Mouse (Mus musculus) stomach, postnatal 0 days (tissue): ENCODE data around the gene B020031M17Rik. TPM values are rescaled to one million over a fixed set of nuclear protein-coding genes. Genes with fewer than 3 reads are reported as not detected.
"Not testable (repeated sequence)": the region's sequence is repeated elsewhere in the genome, so short reads cannot be mapped to it uniquely, and the experiment has no call there.

ENCODE experiments used
- ATAC-seq: fragments of 200-750 bp; cut with Nextera tagmentation; 2 replicates; pipeline ENCODE4 v1.8.0; 2017; ENCODE audit not compliant: low FRiP score, low TSS enrichment
- DNase-seq: peaks from one replicate; pipeline ENCODE4 v3.0.0-alpha.2; 2016; ENCODE audit warnings: low spot score
- H3K27ac ChIP-seq: fragments of 300-500 bp; sonication (generic); replicated peaks from 2 replicates; pipeline ENCODE4 v1.5.1; 2014; ENCODE audit warnings: mild to moderate bottlenecking, control low read depth
- H3K27me3 ChIP-seq: fragments of 300-500 bp; sonication (generic); 2 replicates; pipeline ENCODE4 v1.6.1; 2014; ENCODE audit warnings: low read length; ENCODE audit not compliant: control insufficient read depth, insufficient read depth
- H3K36me3 ChIP-seq: fragments of 300-500 bp; sonication (generic); 2 replicates; pipeline ENCODE4 v1.6.1; 2014; ENCODE audit warnings: low read length, mixed read lengths; ENCODE audit not compliant: control insufficient read depth, insufficient read depth
- H3K4me1 ChIP-seq: fragments of 300-500 bp; sonication (generic); replicated peaks from 2 replicates; pipeline ENCODE4 v1.6.1; 2014; ENCODE audit warnings: antibody characterized with exemption; ENCODE audit not compliant: control insufficient read depth, insufficient read depth
- H3K4me2 ChIP-seq: fragments of 300-500 bp; sonication (generic); replicated peaks from 2 replicates; pipeline ENCODE4 v1.6.1; 2014; ENCODE audit warnings: low read depth, mild to moderate bottlenecking, control low read depth, moderate library complexity
- H3K4me3 ChIP-seq: fragments of 300-500 bp; sonication (generic); 2 replicates; pipeline ENCODE4 v1.5.1; 2014; ENCODE audit warnings: low read depth, low read length, control low read depth
- H3K9ac ChIP-seq: fragments of 300-500 bp; sonication (generic); 2 replicates; pipeline ENCODE4 v1.6.1; 2014; ENCODE audit warnings: mild to moderate bottlenecking, low read length, control low read depth, mixed read lengths
- H3K9me3 ChIP-seq: fragments of 300-500 bp; sonication (generic); 2 replicates; pipeline ENCODE4 v1.6.1; 2016; ENCODE audit warnings: low read length; ENCODE audit not compliant: control insufficient read depth
- WGBS: fragments of 180-500 bp; shearing (Covaris S2); extraction: QIAGEN DNeasy Blood & Tissue Kit; methylation state at CpG from one replicate; pipeline ENCODE4 v1.1.7; 2014; 5-methylcytosine and 5-hydroxymethylcytosine counted together
- polyA plus RNA-seq: library from polyadenylated mRNA; unstranded; fragments of >200 nt; fragmentation: Nextera tagmentation; extraction: Ambion mirVana; gene quantifications from 2 replicates; pipeline ENCODE4 v1.2.1, GENCODE M21; 2015

B020031M17Rik gene
- polyA plus RNA-seq, 1 experiment from 2014 or later: not detected

GRCm38 (mm10) chr13:119962856-119963255 lies 12.2 kb upstream of the B020031M17Rik start:
- H3K27ac ChIP-seq, H3K4me3 ChIP-seq, H3K4me2 ChIP-seq, DNase-seq, H3K4me1 ChIP-seq, H3K9me3 ChIP-seq, H3K27me3 ChIP-seq, H3K9ac ChIP-seq, H3K36me3 ChIP-seq, ATAC-seq: not testable (repeated sequence)
- no CpG with 5 or more reads among the region's 5 CpGs for WGBS

DNA sequence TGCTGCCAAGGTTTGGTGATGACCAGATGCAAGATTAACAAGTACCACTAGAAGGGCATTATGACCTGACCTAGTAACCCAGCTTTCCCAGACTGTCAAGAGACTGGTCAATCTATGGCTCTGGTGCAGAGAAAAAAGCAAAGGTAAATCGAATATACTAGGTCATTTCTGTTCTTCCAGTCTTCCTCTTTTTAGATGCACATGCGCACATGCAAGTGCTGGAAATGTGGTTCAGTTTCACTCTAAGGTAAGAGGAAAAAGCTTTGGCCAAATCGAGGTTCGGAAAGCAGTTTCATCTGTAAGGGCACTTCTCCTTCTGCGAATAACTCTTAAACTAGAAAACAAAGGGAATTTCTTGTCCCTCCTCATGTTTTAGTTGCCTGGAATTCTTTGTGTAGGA lies 5.0 kb upstream of the B020031M17Rik start:
- H3K4me3 ChIP-seq, H3K9me3 ChIP-seq, ATAC-seq, H3K9ac ChIP-seq, H3K4me2 ChIP-seq, H3K36me3 ChIP-seq, DNase-seq, H3K4me1 ChIP-seq, H3K27ac ChIP-seq, H3K27me3 ChIP-seq: not testable (repeated sequence)
- no CpG with 5 or more reads among the region's 5 CpGs for WGBS

- not testable (repeated sequence) for H3K27me3 ChIP-seq, H3K4me3 ChIP-seq, DNase-seq, ATAC-seq, H3K4me2 ChIP-seq, H3K36me3 ChIP-seq, H3K27ac ChIP-seq, H3K9ac ChIP-seq, H3K4me1 ChIP-seq, H3K9me3 ChIP-seq
- WGBS: 75% methylated on average over 2 of the region's 2 CpGs
Observed at GRCm38 (mm10) chr13:119955089-119955488, 4.5 kb upstream of the B020031M17Rik start.

GRCm38 (mm10) chr13:119929172-119929571 lies 21.4 kb downstream of the B020031M17Rik start, which contains the start of gene Gm21761:
Gene Gm21761, minus strand, starts transcription at chr13:119929272.
- H3K36me3 ChIP-seq, H3K4me2 ChIP-seq, H3K4me1 ChIP-seq, ATAC-seq, H3K4me3 ChIP-seq, H3K27me3 ChIP-seq, H3K9me3 ChIP-seq, DNase-seq, H3K9ac ChIP-seq, H3K27ac ChIP-seq: not testable (repeated sequence)
- no CpG with 5 or more reads among the region's 5 CpGs for WGBS

DNA sequence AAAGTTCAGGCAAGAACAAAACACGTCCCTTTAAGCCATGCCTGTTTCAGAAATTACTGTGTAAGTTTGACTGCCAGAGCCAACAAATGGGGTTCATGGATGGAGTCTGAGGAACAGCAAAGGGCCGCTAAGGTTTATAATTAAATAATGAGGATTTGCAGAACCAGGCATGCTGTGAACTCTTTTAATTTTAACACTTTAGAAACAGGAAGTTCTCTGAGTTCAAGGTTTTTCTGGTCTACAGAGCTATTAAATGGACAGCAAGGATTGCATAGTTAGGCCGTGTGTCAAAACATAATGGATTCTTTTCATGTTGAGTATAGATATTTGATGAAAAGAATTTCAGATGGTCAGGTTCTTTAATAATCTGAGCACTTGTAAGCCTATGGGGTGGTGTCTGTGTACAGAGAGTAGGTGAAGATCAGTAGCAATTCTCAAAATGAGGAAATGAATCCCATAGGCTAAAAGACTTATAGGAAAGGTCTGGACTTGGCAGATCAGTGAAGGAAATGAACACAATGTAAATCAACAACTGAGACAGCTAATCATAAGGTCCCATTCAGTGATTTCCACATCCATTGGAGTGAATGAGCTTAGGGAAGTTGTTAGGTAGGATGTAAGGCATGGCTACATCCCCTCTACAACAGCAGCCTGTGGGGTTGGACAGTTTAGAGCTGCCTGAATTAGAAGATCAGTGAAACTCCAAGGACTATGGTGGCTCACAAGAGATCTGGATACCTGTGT lies 25.8 kb downstream of the B020031M17Rik start:
- not testable (repeated sequence) for H3K4me2 ChIP-seq, H3K9me3 ChIP-seq, ATAC-seq, H3K9ac ChIP-seq, H3K36me3 ChIP-seq, DNase-seq, H3K27ac ChIP-seq, H3K27me3 ChIP-seq, H3K4me1 ChIP-seq, H3K4me3 ChIP-seq
- 65% methylated on average over 2 of the region's 3 CpGs for WGBS

DNA sequence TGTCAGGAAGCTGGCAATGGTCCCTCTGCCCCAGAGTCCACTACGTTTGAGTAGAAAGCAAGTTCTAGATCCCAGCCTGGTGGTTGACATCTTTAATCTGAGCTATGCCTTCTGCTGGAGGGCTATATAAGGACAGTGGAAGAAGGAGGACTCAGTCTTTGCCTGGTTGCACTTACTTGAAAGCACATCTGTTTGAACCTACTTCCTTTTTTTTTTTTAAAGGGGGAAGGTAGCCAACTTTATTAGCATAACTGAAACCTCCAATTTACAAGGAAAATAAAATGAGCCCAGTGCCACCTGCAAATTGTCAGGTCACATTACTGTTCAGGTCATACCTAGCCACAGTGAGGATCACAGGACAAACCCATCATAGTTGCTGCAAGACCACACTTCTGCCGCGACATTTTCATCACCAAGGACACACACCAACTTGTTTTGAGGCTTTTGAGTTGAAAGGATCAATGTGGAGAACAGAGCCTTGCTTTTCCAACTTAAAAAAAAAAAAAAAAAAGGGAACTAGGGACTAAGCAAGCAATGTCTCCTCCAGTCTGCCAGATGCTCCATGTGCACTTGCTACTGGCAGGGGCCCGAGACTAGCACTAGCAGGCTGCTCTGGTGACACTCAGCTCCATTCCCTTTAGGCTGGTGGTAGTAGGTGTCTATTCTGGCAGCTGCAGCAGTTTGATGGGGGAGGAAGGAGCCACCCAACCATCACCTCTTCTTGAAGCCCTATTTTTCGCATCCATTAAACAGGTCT lies 33.5 kb downstream of the B020031M17Rik start:
- not testable (repeated sequence) for H3K4me3 ChIP-seq, H3K27me3 ChIP-seq, DNase-seq, H3K9me3 ChIP-seq, H3K4me1 ChIP-seq, ATAC-seq, H3K4me2 ChIP-seq, H3K27ac ChIP-seq, H3K36me3 ChIP-seq, H3K9ac ChIP-seq
- WGBS: 76% methylated on average over 4 of the region's 5 CpGs

GRCm38 (mm10) chr13:119916449-119916848 lies 34.2 kb downstream of the B020031M17Rik start:
- not testable (repeated sequence) for H3K4me3 ChIP-seq, H3K36me3 ChIP-seq, H3K9me3 ChIP-seq, H3K9ac ChIP-seq, H3K4me1 ChIP-seq, H3K27ac ChIP-seq, DNase-seq, H3K27me3 ChIP-seq, ATAC-seq, H3K4me2 ChIP-seq
- WGBS: 56% methylated on average over 2 of the region's 2 CpGs
